Mouse (Mus musculus): ENCODE measurements around the gene Plcb4. TPM values are rescaled to one million over a fixed set of nuclear protein-coding genes. Genes with fewer than 3 reads are reported as not detected.
"Not testable (repeated sequence)": the region's sequence is repeated elsewhere in the genome, so short reads cannot be mapped to it uniquely, and the experiment has no call there.

Plcb4 gene
- polyA plus RNA-seq, 1 experiment from 2014 or later: 28.5 TPM

DNA sequence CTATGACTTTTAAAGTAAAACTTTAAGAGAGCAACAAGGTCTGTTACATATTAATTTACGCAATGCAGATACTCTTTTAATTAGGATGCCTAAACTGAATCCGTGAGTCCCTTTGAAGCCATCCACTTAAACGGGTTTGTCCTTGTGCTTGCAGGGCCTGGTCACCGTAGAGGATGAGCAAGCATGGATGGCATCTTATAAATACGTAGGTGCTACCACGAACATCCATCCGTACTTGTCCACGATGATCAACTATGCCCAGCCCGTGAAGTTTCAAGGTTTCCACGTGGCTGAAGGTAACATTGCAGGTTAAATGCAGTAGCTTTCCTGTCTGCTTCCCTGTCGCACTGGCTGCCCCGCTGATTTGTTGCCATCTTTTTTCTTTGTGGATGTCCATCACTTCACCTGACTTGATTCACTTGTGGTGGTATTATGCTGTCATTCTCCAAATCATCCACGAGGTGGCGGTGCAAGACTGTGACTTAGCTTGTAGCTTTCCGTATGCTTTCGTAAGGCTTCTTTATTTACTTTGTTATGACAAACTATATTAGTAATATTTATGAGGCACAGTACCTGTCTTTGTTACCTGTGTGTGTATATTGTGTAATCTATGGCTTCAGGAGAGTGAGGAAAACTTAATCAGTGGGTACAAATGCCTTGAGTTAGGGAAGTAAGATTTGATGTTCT is 308.2 kb downstream of the Plcb4 start:
- ATAC-seq (ENCODE audit: low FRiP score, low read depth): peak; percentile 57; the same call in 1 of the 2 replicates
- H3K4me1 ChIP-seq: peaks cover 8% of the 10 kb centered on the region; the same call in 1 of the 2 replicates
- H3K9ac ChIP-seq (replicated peaks): no peak overlapping the region
- H3K27ac ChIP-seq (replicated peaks): no peak overlapping the region
- 63% methylated on average over 16 of the region's 16 CpGs for WGBS
- H3K4me2 ChIP-seq (replicated peaks): no peak overlapping the region
- peaks cover 4% of the 10 kb centered on the region; the same call in 1 of the 2 replicates for H3K36me3 ChIP-seq
- no peaks in the 10 kb centered on the region for H3K27me3 ChIP-seq
- no peaks in the 10 kb centered on the region for H3K9me3 ChIP-seq
- no peak overlapping the region for H3K4me3 ChIP-seq

DNA sequence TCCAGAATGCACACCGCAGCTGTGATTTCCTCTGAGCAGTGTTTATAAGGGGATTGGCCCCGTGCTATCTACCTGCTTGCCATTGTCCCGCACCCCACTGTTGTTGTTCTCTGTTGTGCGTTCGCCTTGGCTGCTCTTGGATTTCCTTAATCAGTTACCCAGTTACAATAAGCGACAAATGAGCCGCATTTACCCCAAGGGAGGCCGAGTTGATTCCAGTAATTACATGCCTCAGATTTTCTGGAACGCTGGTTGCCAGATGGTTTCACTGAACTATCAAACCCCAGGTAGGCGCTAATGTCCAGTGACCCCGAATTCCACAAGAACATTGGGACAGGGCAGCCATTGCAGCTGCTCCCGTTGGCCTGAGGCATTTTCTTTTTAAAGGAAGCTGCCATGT is 309.3 kb downstream of the Plcb4 start:
- Histone ChIP-seq H3K27ac (replicated peaks) (no peak overlapping the region), H3K36me3 (peaks cover 6% of the 10 kb centered on the region; the same call in 1 of the 2 replicates), H3K9me3 (no peaks in the 10 kb centered on the region), H3K4me2 (replicated peaks) (no peak overlapping the region), H3K4me3 (no peak overlapping the region), H3K27me3 (no peaks in the 10 kb centered on the region), H3K9ac (replicated peaks) (no peak overlapping the region), H3K4me1 (peaks cover 8% of the 10 kb centered on the region; the same call in 1 of the 2 replicates)
- WGBS: 64% methylated on average over 12 of the region's 12 CpGs
- ATAC-seq (ENCODE audit: low FRiP score, low read depth): no peak

DNA sequence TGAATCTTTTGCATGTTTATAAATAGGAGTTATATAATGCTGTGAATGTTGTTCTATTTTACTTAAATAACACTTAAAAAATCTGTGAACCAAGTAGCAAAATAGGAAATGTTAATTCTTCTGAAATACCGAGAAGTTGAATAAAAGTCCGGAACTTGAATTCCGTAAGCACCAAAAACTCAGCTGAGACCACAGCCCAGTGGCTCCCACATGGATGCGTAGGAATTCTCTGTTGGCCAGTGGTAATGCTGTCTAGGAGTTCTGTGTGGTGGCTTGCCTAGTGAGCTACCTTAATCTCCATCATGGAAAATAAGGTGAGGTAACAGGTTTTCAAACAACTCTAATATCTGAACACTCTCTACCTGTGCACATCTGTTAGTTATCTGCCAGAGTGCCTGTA is 312.1 kb downstream of the Plcb4 start:
- no peak for ATAC-seq (ENCODE audit: low FRiP score, low read depth)
- Histone ChIP-seq H3K36me3 (peaks cover 7% of the 10 kb centered on the region; the same call in 1 of the 2 replicates), H3K27ac (replicated peaks) (no peak overlapping the region), H3K4me3 (no peak overlapping the region), H3K9me3 (no peaks in the 10 kb centered on the region), H3K9ac (replicated peaks) (no peak overlapping the region), H3K27me3 (no peaks in the 10 kb centered on the region), H3K4me2 (replicated peaks) (no peak overlapping the region), H3K4me1 (peaks cover 8% of the 10 kb centered on the region; the same call in 1 of the 2 replicates)
- 98% methylated on average over 4 of the region's 4 CpGs for WGBS

DNA sequence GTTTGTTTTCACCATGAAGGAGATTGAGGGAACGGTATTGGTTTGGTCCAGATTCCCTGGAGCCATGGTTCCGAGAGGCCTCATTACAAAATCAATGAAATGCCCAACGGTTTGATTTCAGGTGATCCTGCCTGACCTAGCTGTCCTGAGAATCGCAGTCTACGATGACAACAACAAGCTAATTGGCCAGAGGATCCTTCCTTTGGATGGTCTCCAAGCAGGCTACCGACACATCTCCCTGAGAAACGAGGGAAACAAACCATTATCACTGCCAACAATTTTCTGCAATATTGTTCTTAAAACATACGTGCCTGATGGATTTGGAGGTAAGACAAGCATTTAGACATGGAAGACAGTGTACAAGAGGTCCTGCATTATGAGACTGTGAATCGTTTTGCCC is 317.2 kb downstream of the Plcb4 start:
- peaks cover 7% of the 10 kb centered on the region; the same call in 1 of the 2 replicates for H3K36me3 ChIP-seq
- no peaks in the 10 kb centered on the region for H3K9me3 ChIP-seq
- no peak overlapping the region for H3K27ac ChIP-seq (replicated peaks)
- H3K4me3 ChIP-seq: no peak overlapping the region
- H3K9ac ChIP-seq (replicated peaks): no peak overlapping the region
- H3K4me1 ChIP-seq: no peaks in the 10 kb centered on the region
- no peaks in the 10 kb centered on the region for H3K27me3 ChIP-seq
- no peak for ATAC-seq (ENCODE audit: low FRiP score, low read depth)
- 91% methylated on average over 9 of the region's 9 CpGs for WGBS
- H3K4me2 ChIP-seq (replicated peaks): no peak overlapping the region

DNA sequence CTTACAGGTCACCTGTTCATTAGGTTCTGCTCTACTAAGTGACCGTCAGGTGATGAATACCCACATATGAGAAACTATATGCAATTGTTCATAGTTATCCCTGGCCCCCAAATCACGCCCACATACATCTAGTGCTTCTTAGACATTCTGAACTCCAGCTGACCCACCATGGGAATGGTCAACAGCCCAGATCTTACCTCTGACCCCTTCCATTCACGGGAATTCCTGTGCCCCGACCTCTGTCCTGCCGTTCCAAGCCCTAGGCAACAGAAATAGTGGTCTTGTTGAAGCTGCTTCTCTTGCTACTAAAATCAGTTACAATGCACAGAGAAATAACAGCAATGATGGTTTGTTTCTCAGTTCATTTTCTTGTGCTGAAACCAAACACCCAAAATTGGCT is 320.0 kb downstream of the Plcb4 start:
- H3K27ac ChIP-seq (replicated peaks): no peak overlapping the region
- no peak overlapping the region for H3K4me2 ChIP-seq (replicated peaks)
- 54% methylated on average over 5 of the region's 5 CpGs for WGBS
- no peak for ATAC-seq (ENCODE audit: low FRiP score, low read depth)
- H3K4me3 ChIP-seq: no peak overlapping the region
- no peaks in the 10 kb centered on the region for H3K9me3 ChIP-seq
- no peaks in the 10 kb centered on the region for H3K27me3 ChIP-seq
- H3K9ac ChIP-seq (replicated peaks): no peak overlapping the region
- H3K4me1 ChIP-seq: no peaks in the 10 kb centered on the region
- H3K36me3 ChIP-seq: no peaks in the 10 kb centered on the region

DNA sequence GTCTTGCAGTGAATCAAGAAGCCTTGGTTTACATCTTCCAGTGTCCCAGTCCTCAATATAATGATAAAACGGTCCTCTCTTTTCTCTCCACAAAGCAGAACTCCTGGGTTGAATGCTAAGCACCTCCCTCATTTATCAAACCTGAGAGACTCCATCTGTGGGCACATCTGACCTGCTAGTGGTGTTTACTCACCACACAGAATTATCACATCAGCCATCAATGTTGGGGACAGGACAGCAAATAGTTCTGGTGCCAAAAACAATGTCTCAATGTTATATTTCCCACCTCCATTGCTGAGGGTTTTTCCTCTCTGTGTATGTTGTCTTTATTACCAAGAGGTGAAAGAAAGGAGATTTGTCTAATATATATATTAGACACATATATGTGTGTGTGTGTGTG is 321.6 kb downstream of the Plcb4 start:
- Histone ChIP-seq H3K4me2 (replicated peaks) (no peak overlapping the region), H3K4me1 (no peaks in the 10 kb centered on the region), H3K9me3 (no peaks in the 10 kb centered on the region), H3K27me3 (no peaks in the 10 kb centered on the region), H3K4me3 (no peak overlapping the region), H3K27ac (replicated peaks) (no peak overlapping the region), H3K9ac (replicated peaks) (no peak overlapping the region), H3K36me3 (0 out of 2 replicates have a peak, but pooled peaks cover 4% of the 10 kb centered on the region)
- 74% methylated on average over 1 of the region's 1 CpGs for WGBS
- no peak for ATAC-seq (ENCODE audit: low FRiP score, low read depth)

DNA sequence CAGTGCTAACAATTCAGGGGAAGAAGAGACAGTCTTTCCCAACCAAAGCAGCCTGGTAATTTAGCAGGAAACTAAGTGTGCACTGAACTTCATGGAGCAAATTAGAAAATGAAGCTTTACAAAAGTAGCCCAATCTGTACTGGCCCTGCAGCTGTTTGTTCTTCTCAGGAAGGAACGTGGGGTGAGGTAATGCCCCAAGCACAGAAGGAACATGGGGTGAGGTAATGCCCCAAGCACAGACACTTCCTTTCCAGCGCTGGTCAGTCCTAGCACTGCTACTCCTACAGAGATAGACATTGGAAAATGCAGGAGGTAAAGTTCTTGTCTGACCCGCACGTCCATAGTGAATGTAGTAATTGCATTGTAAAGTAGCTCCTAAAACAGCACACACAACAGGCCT is 325.2 kb downstream of the Plcb4 start:
- no peak for ATAC-seq (ENCODE audit: low FRiP score, low read depth)
- H3K4me1 ChIP-seq: no peaks in the 10 kb centered on the region
- H3K27me3 ChIP-seq: no peaks in the 10 kb centered on the region
- H3K9ac ChIP-seq (replicated peaks): no peak overlapping the region
- H3K4me3 ChIP-seq: no peak overlapping the region
- no peak overlapping the region for H3K27ac ChIP-seq (replicated peaks)
- 0 out of 2 replicates have a peak, but pooled peaks cover 4% of the 10 kb centered on the region for H3K36me3 ChIP-seq
- H3K9me3 ChIP-seq: no peaks in the 10 kb centered on the region
- no peak overlapping the region for H3K4me2 ChIP-seq (replicated peaks)
- WGBS: 94% methylated on average over 4 of the region's 4 CpGs

DNA sequence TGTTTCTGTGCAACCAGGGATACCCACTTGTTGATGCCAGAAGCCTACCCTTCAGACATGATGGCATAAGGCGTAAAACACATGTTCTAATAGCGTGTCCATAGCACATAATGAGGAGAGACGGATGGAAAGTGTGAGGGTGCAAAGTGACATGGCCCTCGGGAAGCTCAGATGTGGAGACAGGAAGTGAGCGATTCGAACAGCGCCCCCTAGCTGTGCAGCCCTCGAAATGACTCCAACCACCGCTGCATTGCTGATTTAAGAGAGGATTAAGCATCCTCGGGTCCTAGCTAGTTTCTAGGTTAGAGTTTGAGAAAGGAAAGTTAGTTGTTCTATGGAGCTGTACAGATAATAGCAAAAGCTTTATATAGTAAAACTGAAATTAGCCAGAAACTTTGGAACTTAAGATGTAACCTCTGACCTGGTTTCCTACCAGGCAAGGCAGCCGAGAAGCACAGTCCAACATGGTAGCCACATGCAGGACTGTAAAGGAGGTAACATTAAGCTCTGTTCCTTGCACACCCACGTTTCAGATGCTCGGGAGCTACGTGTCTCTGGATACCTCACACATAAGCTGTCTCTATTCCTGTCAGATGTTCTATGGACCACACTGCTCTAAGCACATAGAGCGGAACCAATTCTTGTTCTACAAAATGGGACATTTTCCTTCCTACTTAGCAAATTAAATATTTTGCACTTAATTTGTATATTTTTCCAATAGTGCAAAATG is 326.9 kb downstream of the Plcb4 start:
- Histone ChIP-seq H3K4me3 (no peak overlapping the region), H3K4me1 (no peaks in the 10 kb centered on the region), H3K4me2 (replicated peaks) (no peak overlapping the region), H3K36me3 (0 out of 2 replicates have a peak, but pooled peaks cover 4% of the 10 kb centered on the region), H3K27ac (replicated peaks) (no peak overlapping the region), H3K27me3 (no peaks in the 10 kb centered on the region), H3K9me3 (no peaks in the 10 kb centered on the region), H3K9ac (replicated peaks) (no peak overlapping the region)
- ATAC-seq (ENCODE audit: low FRiP score, low read depth): no peak
- WGBS: 86% methylated on average over 15 of the region's 15 CpGs

DNA sequence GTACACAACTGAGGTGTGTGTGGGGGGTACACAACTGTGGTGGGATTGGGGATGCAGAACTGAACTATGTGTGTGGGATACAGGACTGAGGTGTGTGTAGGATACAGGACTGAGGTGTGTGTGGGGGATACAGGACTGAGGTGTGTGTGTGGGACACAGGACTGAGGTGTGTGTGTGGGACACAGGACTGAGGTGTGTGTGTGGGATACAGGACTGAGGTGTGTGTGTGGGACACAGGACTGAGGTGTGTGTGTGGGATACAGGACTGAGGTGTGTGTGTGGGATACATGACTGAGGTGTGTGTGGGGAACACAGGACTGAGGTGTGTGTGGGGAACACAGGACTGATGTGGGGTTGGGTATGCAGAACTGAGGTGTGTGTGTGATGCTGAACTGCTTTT is 329.7 kb downstream of the Plcb4 start:
- H3K9ac ChIP-seq (replicated peaks); H3K9me3 ChIP-seq; H3K27me3 ChIP-seq; H3K36me3 ChIP-seq; H3K4me2 ChIP-seq (replicated peaks); H3K27ac ChIP-seq (replicated peaks); H3K4me1 ChIP-seq; H3K4me3 ChIP-seq; ATAC-seq (ENCODE audit: low FRiP score, low read depth): not testable (repeated sequence)

DNA sequence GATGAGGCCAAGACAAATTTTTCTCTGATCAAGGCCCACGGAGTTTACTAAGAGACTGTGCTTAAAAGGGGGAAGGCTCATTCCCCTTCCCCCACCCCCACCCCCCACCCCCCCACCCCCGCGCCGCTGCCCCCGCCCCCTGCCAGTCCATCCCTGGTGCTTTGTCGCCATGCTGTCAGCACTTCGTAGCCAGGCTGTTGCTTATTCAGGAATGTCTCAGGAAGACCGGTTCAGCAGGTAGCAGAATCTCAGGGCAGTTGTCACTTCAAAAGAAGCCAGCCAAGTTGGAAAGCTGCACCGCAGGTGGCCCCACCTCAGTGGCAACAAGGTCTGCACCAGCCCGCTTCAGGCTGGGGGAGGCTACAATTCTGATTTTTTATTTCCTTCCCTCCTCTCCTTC is 331.9 kb downstream of the Plcb4 start:
- not testable (repeated sequence) for H3K9ac ChIP-seq (replicated peaks); ATAC-seq (ENCODE audit: low FRiP score, low read depth)

DNA sequence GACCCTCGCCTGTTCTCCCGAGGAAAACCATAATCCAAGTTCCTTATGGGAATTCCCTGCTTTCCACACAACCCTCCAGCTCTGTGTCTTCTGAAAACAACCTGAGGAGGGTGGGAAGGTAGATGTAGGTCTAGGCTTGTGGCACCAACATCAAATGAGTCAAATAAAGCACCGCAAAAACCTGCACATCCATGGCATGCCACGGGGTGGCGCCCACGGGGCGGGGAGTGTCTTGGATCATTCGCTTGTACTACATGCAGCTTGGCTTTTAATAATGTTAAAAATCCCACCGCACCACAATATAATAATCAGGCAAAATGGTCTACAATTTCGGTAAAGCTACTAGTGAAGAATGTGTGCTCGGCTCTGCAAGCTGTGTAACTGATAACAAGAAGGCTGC is 334.5 kb downstream of the Plcb4 start:
- no peak for ATAC-seq (ENCODE audit: low FRiP score, low read depth)
- H3K9ac ChIP-seq (replicated peaks): no peak overlapping the region
- WGBS: 83% methylated on average over 11 of the region's 11 CpGs
- H3K27me3 ChIP-seq: no peaks in the 10 kb centered on the region
- no peak overlapping the region for H3K4me2 ChIP-seq (replicated peaks)
- no peaks in the 10 kb centered on the region for H3K9me3 ChIP-seq
- H3K27ac ChIP-seq (replicated peaks): no peak overlapping the region
- no peak overlapping the region for H3K4me3 ChIP-seq
- H3K36me3 ChIP-seq: no peaks in the 10 kb centered on the region
- H3K4me1 ChIP-seq: peaks cover 8% of the 10 kb centered on the region; the same call in 1 of the 2 replicates

More for the DNA sequence above, 331.9 kb downstream of the Plcb4 start:
- H3K4me1 ChIP-seq; H3K9me3 ChIP-seq; H3K27me3 ChIP-seq; H3K36me3 ChIP-seq; H3K27ac ChIP-seq (replicated peaks); H3K4me2 ChIP-seq (replicated peaks); H3K4me3 ChIP-seq: not testable (repeated sequence)
- WGBS: 70% methylated on average over 7 of the region's 10 CpGs

DNA sequence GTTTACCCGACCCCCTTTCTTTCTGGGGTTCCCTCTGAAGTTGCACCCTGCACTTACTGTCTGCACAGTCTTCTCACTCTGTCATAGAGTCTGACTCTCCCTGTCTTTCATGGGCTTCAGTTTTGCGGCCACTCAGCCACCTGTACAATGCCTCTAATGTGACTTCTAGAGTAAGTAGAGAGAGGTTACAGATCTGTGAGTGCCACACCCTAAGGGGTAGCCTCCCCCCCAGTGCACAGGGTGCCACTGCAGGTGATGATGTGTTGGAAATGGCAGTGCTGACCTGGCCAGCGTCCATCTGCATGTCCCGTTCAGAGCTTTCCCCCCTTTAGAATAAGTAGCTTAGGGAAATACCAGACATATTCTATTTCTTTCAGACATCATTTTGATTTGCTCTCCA is 336.4 kb downstream of the Plcb4 start:
- Histone ChIP-seq H3K4me2 (replicated peaks) (no peak overlapping the region), H3K9me3 (no peaks in the 10 kb centered on the region), H3K27ac (replicated peaks) (no peak overlapping the region), H3K4me1 (peaks cover 8% of the 10 kb centered on the region; the same call in 1 of the 2 replicates), H3K36me3 (no peaks in the 10 kb centered on the region), H3K4me3 (no peak overlapping the region), H3K9ac (replicated peaks) (no peak overlapping the region), H3K27me3 (no peaks in the 10 kb centered on the region)
- ATAC-seq (ENCODE audit: low FRiP score, low read depth): no peak
- WGBS: 83% methylated on average over 4 of the region's 4 CpGs
